In the genomic region with DNA sequence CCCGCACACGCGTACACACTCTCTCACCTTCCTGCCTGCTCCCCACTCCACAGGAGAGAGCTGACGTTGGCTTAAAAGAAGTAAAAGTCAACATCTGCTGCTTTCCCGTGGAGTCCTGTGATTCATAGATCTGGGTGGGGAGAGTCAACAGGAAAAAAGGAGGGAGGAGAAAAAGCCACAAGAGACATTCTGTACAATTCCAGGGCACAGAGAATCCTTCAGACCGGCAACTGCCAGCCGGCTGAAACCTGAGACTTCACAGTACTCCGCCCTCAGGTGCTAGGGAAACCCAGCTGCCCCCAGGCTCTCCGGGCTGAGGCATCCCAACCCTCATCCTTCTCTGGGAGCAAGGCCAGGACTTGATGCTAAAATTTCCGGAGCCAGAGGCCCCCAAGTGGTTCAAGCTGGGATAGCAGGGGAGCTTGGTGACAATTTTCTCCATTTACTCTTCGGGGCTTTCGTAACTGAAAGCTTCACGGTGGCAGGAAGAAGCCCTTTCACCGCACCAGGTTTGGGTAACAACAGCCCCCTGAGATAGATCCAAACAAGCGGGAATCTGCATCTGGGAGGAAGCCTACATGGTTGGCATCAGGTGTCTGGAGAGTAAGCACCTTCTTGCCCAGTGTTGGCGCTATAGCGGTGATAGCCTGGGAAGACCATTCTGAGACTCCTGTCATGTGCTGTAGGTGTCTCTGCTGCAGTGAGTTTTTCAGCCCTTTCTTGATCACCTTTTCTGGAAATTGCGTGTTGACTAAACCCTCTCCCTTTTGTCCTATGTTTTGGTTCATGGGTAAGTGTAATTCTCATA, we compare ENCODE assay signal across 8 mouse cellular contexts. TPM values are rescaled to one million over a fixed set of nuclear protein-coding genes. Genes with fewer than 3 reads are reported as not detected.
DNase-seq lines count a peak whose midpoint lies in the region; ATAC-seq lines count a peak whose summit lies in the region.

No protein-coding gene starts in this region.

- peak; percentile 75 for ATAC-seq in hindbrain, embryonic 12.5 days (ENCODE audit: low FRiP score)

- peak overlapping the region; percentile 19 for H3K4me3 ChIP-seq in hindbrain, embryonic 12.5 days

- peak overlapping the region; percentile 51 for H3K4me2 ChIP-seq in hindbrain, embryonic 12.5 days (replicated peaks)

- H3K9me3 ChIP-seq in hindbrain, embryonic 12.5 days (replicated peaks) = no peaks in the 10 kb centered on the region

- H3K36me3 ChIP-seq in hindbrain, embryonic 12.5 days = 0 out of 2 replicates have a peak, but pooled peaks cover 2% of the 10 kb centered on the region

- peaks cover 13% of the 10 kb centered on the region for H3K4me1 ChIP-seq in hindbrain, embryonic 12.5 days

- H3K27ac ChIP-seq in hindbrain, embryonic 12.5 days = no peak overlapping the region; the same call in 1 of the 2 replicates

- WGBS in hindbrain, embryonic 12.5 days = 6% methylated on average over 16 of the region's 18 CpGs

- DNase-seq in Muller cell, postnatal 12 days (ENCODE audit: inconsistent ontology term) = peak; percentile 89
- peak; percentile 88 for DNase-seq in cerebellum, adult 9-11 months
- peak; percentile 64 to 81 for DNase-seq in frontal cortex, postnatal 10 days (ENCODE audit: low spot score in 2 of 2)
- peak; percentile 90 to 91 for DNase-seq in layer of hippocampus, postnatal 14 days (ENCODE audit: low spot score in 2 of 2)
- DNase-seq in lung, postnatal 10 days = peak; percentile 91
- DNase-seq in retina, embryonic 14.5 days (ENCODE audit: low spot score) = peak; percentile 95
- DNase-seq in thymus, postnatal 36 days = peak; percentile 61 to 74

- no peaks in the 10 kb centered on the region for H3K27me3 ChIP-seq in hindbrain, embryonic 12.5 days

- H3K9ac ChIP-seq in hindbrain, embryonic 12.5 days = peak overlapping the region; percentile 42; the same call in 1 of the 2 replicates

RNA-seq across cellular contexts. Expression of gene Ankrd35, which starts 6.3 kb away (rescaled TPM):
- polyA plus RNA-seq in hindbrain, embryonic 12.5 days (2016; fragmentation: Nextera tagmentation; extraction: Ambion mirVana) = 0.57 and 0.58 TPM in 2 replicates
- 1 to 10 TPM; 6.4 to 6.5 TPM for total RNA-seq in layer of hippocampus, postnatal 14 days (2021)

RNA-seq across cellular contexts. Expression of gene Itga10, which starts 18.3 kb away (rescaled TPM):
- 0.71 and 1.3 TPM in 2 replicates for polyA plus RNA-seq in hindbrain, embryonic 12.5 days (2016; fragmentation: Nextera tagmentation; extraction: Ambion mirVana)
- 1 to 10 TPM; 1.1 to 2.5 TPM for total RNA-seq in layer of hippocampus, postnatal 14 days (2021)

RNA-seq across cellular contexts. Expression of gene Gm42957, which starts 28.4 kb away (rescaled TPM):
- 0.31 and 0.36 TPM in 2 replicates for polyA plus RNA-seq in hindbrain, embryonic 12.5 days (2016; fragmentation: Nextera tagmentation; extraction: Ambion mirVana)
- under 1 TPM; 0.10 to 0.44 TPM for total RNA-seq in layer of hippocampus, postnatal 14 days (2021)

RNA-seq across cellular contexts. Expression of gene Pex11b, which starts 28.5 kb away (rescaled TPM):
- 40.8 and 48.2 TPM in 2 replicates for polyA plus RNA-seq in hindbrain, embryonic 12.5 days (2016; fragmentation: Nextera tagmentation; extraction: Ambion mirVana)
- total RNA-seq in layer of hippocampus, postnatal 14 days (2021) = 10 to 100 TPM; 48.1 to 49.8 TPM

RNA-seq across cellular contexts. Expression of gene Pias3, which starts 32.5 kb away (rescaled TPM):
- 48.2 and 55.0 TPM in 2 replicates for polyA plus RNA-seq in hindbrain, embryonic 12.5 days (2016; fragmentation: Nextera tagmentation; extraction: Ambion mirVana)
- total RNA-seq in layer of hippocampus, postnatal 14 days (2021) = 10 to 100 TPM; 28.1 to 30.0 TPM
